Mouse (Mus musculus) urinary bladder, postnatal 4 days (tissue): Measurements from ENCODE around the gene Baiap2.

Experiments used
- DNase-seq, 2 experiments: peaks; one replicate each; pipeline ENCODE4 v3.0.0; 2021 to 2022; ENCODE audit warnings: low spot score in 2 of 2

Gene Baiap2

DNA sequence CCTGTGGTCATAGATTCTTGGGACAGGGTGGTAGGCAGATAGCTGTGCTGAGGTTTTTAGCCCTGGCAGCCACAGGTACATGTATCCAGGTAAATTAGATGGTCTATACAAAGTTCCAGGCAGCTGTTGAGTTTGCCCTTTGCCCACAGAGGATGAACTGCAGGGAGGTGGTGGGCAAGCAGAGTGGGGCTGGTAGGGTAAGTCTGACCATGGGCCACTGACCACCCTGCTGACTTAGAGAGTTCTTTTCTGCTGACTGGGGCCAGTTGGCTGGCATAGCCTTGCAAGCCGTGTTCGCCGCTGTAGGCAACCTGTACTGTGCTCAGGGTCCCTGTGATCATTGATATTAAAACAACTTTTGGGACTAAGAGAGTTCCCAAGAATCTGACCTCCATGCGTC lies 36.1 kb downstream of the Baiap2 start:
- no peak for DNase-seq

GRCm38 (mm10) chr11:119979596-119980385 lies 37.2 kb downstream of the Baiap2 start:
- no peak for DNase-seq

- DNase-seq, result no peak
Measured at GRCm38 (mm10) chr11:119981769-119982168, 39.2 kb downstream of the Baiap2 start.

DNA sequence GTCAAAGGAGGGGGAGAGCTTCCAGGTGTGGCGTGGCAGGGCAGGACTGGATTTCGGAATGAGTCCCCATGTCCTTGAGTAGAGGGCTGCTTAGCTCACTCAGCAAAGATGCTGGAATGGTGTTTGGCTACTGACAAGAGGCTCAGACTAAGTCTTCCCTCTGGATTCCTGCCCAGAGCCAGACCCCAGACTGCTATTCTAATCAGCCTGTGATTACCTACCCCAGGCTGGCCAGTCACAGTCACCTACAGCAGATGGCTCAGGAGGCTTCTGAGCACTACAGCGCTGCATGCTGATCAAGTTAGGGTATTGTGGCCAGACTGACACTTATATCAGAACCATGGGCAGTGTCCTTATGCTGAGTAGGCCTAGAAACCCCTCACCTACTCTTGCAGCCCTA lies 39.7 kb downstream of the Baiap2 start:
- DNase-seq, result no peak

DNA sequence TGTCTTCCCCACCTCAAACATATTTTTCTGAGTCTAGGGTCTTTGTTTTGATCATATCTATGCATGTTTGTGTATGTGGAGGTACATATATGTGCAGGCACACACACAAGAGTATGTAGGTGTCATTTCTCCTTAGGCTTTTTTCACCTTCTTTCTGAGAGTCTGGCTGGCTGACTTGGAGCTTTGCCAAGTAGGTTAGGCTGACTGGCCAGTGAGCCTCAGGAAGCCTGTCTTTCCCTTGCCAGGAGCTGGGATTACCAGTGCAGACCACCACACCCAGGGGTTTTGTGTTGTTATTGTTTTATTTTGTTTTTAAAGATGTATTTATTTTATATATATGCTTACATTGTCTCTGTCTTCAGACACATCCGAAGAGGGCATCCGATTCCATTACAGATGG lies 40.6 kb downstream of the Baiap2 start:
- no peak for DNase-seq

DNA sequence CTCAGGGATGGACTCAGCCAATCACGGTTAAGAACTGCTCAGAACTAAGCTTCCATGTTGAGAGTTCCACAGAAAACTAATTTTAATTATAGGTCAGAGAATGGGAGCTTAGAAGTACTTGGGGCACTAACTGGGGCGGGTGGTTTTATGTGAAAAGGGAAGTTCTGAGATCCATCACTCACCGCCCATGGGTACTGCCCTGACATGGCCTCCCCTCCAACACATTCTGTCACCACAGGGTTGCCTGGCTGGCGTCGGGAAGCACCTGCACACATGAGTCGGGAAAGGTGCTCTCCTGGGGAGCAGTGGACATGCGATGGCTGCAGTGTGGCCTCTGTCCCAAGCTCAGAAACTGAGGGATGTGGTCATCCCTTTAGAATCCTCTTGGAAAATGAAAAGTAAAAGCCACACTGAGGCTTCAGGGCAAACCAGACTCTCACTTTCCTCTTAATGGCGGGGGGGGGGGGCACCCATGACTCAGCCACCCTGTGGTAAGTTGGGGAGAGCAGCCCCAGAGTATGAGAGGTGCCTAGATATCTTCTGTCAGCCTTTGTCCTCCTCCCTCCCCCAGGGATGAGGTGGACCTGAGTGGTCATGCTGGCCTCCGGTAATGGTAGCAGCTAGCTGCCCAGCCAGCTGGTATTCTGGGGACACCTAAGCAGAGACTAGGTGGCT lies 44.3 kb downstream of the Baiap2 start:
- no peak for DNase-seq

GRCm38 (mm10) chr11:119987876-119988275 lies 45.3 kb downstream of the Baiap2 start:
- DNase-seq, result no peak

DNA sequence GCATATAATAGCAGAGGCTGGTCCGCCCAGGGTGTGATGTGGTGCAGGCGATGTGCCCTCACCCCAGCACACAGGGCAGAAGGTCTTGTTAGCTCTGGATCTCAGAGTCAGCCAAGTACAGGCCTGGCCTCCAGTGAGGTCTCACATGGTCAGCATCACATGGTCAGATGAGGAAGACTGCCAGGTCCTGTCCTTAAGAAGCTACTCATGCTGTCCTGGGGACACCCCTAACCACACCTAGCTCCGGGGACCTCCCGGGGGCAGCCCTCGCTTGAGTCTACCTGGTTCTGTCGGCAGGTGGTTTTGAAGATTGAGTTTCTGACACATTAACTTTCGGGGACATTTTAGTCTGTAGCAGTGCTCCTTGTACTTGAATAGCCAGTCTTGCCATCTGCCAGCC lies 45.8 kb downstream of the Baiap2 start:
- DNase-seq, result no peak

DNA sequence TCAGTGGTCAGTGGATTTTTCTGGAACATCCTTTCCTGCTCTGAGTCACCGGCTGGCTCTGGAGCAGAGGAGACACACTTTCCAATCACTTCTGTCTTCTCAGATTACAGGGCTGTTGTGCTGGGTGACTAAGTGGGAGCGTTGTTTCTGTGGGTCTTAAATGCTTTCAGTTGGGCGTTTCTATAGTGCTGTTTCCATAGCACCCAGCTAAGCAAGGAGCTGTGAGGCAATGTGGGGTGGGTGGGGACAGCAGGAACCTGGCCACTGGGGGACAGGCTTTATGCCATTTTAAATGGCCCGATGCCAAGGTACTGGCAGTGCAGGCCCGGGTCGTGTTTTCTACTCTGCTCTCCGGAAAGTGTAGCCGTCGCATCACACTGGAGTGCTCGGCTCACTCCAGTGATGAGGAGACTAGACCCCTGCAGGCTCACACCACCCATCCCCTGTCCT lies 46.6 kb downstream of the Baiap2 start:
- peak in 1 of 2 experiments; percentile 63 for DNase-seq

DNA sequence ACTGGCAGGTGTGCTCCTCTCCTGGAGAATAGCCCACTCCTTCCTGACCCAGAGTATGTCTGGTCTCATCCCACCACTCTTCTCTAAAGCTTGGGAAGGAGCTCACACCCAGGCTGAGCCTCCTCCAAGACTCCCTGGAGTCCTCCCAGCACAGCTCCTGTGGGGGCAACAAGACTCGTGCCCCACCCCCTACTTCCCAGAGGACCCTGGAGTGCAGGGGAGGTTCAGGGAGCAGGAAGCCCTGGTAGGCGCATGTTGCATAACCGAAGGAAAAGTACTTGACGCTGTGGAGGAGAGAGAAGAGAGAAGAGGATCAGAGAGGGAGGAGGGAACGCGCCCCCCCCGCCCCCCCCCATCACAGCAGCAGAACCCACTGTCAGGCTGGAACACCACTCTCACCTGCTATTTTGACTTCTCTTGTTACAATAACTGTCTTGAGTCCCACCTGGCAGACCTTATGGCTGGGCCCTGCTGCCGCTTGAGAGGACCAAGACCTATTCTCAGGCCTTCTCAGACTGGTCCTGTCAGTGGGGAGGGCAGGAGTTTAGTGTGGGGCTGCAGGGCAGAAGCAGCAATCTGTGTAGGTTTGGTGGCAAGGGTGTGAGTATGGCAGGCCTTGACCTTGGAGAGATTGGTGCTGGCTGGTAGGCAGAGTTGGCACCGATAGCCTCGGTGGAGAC lies 48.2 kb downstream of the Baiap2 start:
- DNase-seq, result no peak

- peak; percentile 88 to 95 for DNase-seq
Measured at GRCm38 (mm10) chr11:119991338-119991678, 48.7 kb downstream of the Baiap2 start.

DNA sequence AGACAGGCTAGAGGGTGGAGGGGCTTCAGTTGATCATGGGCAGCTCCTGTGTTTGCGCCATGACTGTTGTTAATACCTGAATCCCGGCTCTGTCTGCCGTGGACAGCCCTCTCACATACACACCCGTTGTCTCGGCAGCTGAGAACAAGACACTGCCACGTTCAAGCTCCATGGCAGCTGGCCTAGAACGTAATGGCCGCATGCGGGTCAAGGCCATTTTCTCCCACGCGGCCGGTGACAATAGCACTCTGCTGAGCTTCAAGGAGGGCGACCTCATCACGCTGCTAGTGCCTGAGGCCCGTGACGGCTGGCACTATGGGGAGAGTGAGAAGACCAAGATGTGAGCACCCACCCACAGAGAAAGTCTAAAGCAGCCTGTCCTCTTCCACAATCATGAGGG lies 54.8 kb downstream of the Baiap2 start:
- DNase-seq, result no peak

DNA sequence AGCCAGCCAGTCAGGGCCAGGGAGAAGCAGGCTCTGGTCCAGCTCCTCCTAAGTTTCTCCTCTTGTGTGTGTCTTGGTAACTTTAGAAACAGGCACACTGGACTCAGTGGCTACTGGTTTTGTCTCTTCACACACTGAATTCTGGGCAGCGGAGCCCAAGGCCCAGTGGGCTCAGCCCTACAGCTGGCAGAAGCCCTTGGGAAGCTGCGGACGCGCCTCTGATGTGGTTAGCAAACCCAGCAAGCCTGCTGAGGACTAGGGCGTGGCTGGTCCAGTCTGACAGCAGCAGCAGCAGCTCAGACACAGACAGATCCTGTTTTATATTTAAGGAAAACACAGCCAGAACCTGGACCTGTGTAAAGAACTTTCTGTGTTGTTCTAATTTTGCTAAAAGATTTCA lies 59.5 kb downstream of the Baiap2 start:
- no peak for DNase-seq

GRCm38 (mm10) chr11:120002634-120003220 lies 60.2 kb downstream of the Baiap2 start:
- DNase-seq, result no peak

GRCm38 (mm10) chr11:120005434-120006317 lies 63.1 kb downstream of the Baiap2 start:
- no peak for DNase-seq

DNA sequence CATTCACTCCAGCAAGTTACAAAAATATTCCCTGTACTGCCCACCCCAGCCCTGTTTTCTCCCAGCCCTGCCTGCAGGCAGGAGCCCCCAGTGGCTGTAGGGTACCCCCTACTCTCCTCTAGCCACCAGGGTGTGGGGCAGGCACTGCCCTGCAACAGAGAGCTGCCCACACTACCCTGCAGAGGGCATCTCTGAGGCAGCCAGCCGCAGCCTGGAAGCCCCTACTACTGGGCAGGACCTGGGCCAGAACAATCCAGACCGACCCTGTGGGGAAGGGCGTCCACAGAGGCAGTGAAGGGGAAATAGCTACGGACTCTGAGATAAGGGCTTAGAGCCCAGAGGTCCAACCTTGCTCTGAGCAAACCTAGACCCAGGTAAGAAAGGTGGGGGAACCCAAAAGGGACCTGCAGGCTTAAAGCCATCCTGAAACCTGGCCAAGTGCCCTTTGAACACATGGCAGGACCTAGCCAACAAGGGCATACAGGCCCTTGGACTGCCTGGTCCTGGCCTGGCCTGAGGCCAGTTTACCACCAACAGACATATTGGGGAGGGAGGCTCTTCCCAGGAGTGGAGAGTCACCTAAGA lies 65.0 kb downstream of the Baiap2 start:
- DNase-seq, result no peak

DNA sequence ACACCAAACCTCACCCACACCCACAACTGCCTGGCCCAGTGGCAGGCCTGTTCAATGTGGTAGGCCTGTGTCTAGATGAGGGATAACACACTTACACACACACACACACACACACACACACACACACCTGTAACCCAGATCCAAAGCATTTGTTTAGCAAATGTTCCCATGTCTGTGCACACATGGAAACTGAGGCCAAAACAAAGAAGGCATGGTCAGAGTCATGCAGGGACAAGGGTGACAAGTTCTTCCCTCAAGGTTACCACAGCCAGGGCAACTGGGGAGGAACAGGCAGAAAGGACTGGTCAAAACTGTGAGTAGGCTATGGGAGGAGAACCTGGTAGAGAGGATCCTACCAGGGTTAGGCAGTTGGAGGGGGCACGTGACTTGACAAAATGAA lies 65.9 kb downstream of the Baiap2 start:
- no peak for DNase-seq

GRCm38 (mm10) chr11:120008956-120009355 lies 66.4 kb downstream of the Baiap2 start:
- no peak for DNase-seq

DNA sequence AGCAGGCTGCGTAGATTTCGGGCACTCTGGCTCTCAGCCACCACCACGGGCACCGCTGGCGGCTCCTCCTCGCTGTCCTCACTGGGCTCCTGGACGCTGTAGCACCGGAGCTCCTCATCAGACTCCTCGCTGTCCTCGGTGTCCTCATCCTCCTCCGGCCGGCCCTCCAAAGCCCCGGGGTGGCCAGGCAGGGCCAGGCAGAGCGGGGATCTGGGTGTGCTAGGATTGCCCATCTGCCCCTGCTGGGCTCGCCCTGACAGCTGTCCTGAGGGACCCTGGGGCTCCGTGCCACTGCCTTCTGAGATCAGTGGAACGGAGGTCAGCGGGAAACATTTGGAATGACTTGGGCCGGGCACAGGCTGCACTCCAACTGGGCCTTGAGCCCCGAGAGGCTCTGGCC lies 67.4 kb downstream of the Baiap2 start:
- DNase-seq, result no peak

- DNase-seq, result no peak
Measured at GRCm38 (mm10) chr11:120011114-120011760, 68.7 kb downstream of the Baiap2 start.
